Mouse (Mus musculus): ENCODE results near the gene Cog8.

The Cog8 gene

DNA sequence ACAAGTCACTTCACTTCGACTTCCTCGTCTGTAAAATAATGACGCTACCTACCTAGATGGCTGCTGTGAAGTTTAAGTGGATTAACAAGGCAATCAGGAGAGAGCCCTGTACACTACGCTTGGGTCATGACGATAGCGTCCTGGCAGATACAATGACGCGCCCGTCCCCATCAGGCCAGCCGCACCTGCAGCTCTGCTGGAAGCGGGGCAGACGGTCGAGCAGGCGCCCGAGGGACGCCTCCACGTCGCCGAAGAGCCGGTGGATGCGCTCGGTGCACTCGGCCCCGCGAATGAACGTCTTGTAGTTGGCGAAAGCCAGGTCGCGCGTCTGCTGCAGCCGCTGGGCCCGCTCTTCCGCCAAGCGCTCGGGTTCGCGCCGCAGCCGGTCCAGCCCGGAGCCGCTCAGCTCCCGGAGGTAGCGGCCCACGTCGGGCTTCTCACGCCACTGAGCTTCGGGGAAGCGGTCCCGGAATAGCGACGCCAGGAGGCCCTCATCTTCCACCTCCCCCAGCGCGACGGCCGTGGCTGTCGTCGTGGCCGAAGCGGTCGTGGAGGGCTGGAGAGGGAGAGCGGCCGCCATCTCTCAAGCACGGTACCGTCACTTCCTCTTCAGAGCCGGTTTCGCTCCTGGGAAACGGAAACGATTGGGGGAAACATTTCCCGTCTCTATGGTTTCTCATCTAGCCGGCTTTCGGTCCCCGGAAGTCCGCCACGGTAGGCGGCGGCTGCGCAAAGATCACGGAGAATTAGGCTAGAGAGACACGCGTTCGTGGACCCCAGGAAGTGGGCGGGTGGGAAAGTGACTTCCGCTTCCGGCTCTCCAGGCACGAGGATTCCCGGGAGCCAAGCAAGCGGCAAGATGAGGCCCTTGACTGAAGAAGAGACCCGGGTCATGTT, at the start of gene Cog8, which contains the start of gene Nip7:
Gene Cog8 (minus strand): TSS at position 614 of the 897 bp plus-strand sequence.
Gene Nip7 (plus strand): TSS at position 802 of the 897 bp plus-strand sequence.
- peak; percentile 95 to 96 for DNase-seq (ENCODE audit: low spot score in 2 of 2)

DNA sequence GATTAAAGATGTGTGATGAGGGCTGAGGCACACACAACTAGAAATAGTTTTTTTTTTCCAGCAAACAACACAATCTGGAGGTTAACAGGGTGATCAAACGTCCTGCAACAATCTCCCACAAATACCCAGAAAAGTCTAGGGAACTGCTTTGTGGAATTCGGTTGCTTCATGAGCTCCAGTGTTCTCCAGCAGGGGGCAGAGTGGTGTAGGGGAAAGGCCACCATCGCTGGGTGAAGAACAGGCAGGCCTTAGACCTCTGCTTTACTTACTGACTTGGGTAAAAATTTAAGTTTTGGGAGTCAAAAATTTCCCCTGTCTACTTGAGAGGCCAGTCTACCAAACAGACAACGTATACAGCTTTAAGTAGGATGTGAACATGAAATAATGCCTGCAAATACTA, 48.1 kb upstream of the Cog8 start:
- peak in 1 of 2 experiments; percentile 72 for DNase-seq (ENCODE audit: low spot score in 2 of 2)

DNA sequence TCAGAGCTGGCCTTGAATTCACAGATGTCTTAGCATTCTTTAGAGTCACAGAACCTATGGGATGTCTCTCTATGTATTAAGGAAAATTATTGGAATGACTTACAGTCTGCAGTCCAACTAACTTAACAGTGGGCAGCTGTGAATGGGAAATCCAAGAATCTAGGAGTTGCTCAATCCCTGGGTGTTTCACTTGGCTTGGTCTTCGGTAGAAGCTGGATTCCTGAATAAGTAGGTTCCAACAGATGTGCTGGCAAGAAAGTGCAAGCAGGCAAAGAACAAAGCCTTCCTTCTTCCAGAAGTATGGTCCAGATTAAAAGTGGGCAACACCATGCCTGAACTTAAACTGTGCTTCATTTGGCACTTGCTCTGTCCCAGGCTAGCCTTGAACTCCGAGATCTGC, 44.1 kb upstream of the Cog8 start:
- DNase-seq (ENCODE audit: low spot score in 2 of 2): no peak

DNA sequence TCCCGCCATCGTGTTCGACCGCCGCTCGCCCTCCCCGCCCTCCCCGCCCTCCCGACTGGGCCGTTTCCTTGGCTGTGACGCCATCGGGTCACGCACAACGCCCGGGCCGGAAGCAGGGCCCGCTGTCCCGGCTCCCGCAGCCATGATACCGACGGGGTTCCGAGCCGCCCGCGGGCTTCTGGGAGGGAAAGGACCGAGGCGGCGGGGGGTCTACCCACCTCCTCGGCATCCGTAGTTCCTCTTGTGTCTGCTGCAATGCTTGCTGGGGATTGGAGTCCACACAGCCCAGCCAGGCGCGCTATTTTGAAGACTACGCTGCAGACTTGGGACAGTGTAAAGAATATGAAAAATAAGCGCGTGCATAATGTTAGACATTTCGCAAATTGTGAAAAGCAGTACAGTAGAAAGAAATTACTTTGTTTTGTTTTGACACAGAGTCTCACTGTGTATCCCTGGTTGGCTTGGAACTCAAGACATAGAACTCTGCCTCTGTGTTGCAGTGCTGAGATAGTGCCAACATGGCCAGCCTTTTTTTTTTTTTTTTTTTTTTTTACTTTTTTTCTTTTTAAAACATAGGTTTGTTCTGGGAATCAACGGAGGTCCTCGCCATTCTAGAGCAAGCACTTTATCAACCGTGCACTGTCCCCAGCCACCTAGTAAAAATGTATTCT, 40.0 kb upstream of the Cog8 start, which contains the start of gene Terf2:
Gene Terf2 (minus strand): TSS at position 182 of the 671 bp plus-strand sequence.
- peak; percentile 92 to 93 for DNase-seq (ENCODE audit: low spot score in 2 of 2)

DNA sequence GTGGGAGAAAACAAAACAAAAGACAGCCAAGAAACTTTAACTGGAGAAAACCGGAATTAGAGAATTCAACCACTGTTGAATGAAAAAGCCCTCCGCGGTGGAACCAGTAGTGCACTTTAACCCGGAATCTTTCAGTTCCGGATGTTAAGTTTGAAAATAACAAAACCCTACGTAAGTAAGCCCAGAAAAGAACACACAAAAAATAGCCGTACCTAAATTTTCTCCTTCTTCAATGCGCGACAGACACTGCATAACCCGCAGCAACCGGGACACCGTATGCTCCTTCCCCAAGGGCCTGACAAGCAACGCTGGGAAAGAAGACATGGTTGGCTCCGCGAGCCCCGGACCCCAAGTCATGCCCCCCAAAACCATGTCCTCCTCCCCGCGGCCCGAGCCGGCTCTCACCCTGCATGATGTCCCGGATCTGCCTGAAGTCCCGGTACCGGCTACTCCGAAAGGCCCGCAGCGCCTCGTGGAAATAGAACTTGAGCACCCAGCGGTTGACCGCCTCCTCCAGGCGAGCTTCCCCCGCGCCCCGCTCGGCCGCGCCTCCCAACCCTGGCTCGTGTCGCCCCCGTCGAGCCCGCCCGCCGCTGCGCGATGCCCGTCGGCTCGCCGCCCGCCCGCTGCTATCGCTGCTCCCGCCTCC, 39.4 kb upstream of the Cog8 start:
- DNase-seq (ENCODE audit: low spot score in 2 of 2): no peak

DNA sequence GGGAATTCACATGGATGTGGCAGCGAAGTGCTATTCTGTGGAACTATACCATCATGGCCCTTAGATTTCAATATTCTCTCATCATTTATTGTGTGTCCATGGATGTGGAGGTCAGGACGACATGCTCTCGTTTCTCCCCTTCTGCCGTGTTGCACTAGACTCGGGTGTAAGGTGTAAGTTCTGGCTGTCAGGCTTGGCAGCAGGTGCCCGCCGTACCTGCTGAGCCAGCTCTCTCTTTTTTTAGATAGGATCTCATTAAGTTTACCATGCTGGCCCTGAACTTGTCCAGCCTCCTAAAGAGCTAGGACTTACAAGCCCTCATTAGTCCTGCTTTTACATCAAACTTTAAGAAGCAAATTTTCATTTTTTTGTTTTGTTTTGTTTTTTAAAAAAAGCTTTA, 34.0 kb upstream of the Cog8 start:
- DNase-seq (ENCODE audit: low spot score in 2 of 2): no peak

DNA sequence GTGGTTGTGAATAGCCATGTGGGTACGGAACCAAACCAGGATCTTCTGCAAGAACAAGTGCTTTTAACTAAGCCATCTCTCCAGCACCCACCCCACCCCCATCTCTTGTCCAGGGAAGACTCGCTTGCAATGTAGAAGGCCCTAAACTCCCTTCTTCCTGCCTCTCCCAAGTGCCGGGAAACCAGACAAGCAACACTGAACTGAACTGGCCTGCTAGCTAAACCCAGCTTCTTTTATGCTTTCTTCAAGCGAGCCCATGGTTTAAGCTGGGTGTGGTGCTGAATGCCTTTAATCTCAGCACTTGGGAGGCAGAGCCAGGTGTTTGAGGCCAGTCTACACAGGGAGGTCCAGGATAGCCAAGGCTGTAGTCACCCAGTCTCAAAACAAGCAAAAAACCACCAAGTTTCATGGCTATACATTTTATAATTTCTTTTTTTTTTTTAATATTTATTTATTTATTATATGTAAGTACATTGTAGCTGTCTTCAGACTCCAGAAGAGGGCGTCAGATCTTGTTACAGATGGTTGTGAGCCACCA, 32.1 kb upstream of the Cog8 start:
- DNase-seq (ENCODE audit: low spot score in 2 of 2): no peak

DNA sequence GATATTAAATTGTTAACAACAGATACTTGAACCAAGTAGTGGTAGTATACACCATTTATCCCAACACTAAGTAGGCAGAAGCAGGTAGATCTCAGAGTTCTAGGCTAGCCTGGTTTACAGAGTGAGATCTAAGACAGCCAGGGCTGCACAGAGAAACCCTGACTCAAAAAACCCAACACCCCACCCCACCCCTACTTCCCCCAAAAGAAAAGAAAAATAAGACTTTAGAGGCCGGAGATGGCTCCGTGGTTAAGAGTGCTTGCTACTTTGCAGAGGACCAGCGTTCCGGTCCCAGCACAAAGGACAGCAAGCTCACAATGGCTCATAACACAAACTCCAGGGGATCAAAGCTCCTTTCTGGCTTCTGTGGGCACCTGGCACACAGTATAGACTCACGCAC, 29.5 kb upstream of the Cog8 start:
- no peak for DNase-seq (ENCODE audit: low spot score in 2 of 2)

DNA sequence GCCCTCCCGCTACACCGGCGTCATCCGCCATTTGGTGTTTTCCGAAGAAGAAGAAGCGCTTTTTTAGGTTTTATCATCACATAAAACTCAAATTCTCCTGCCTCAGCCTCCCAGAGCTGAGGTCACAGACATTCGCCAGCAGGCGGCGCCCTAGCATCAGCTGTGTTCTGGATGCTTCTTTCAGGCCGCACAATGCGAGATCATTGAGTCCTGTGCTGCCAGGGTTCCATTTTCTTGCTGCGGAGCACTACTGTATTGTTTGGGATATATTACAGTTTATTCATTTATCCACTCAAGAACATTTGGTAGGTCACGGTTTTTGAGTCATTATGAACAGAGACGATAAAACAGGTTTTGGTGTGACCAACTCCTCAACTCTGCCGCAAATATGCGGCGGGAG, 28.9 kb upstream of the Cog8 start:
- DNase-seq (ENCODE audit: low spot score in 2 of 2): no peak

DNA sequence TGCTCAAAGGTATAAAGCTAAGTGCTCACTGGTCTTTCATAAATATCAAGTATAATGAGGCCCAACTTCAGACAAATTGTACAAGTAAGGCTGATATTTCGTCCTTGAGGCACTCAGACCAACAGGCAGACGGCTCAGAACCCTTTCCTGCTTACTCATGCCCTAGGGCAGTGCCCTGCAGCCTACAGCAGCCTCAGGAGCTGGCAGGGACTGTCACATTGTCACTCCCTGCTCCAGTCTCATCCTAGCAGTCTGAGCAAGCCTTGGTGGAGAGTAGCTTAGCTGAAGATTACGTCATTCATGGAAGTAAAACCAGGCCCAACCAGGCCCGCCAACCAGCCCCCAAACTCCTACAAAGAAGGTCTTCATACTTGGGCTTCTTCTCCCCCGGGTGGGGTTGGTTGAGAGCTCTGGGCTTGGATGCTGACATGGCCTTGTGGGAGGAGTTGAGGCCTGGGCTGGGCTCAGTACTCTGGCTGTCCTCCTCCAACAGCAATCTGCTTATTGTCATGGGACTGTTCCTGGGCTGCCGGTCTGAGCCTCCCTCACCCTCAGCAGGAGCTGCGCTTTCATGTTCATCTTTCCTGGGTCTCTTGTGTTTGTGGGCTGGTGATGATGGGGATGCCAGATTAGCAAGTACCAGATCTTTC, 19.9 kb upstream of the Cog8 start:
- DNase-seq (ENCODE audit: low spot score in 2 of 2): no peak

DNA sequence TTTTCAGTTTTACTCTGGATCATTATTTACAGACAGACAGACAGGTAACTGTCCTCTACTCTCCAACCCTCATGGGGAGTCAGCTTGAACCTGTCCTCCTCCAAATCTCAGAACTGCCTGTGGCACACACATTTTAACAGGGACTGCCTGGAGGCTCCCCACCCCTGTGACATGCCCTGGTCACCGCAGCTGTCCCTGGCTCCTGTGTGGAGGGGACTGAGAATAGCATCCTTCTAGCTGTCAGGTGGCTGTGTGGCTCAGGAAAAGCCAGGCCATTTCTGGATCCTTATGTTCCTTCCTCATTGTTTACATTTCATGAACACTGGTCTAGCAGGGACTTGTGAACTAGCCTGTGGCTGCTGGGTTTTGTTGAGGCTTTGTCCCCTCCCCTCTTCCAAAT, 17.6 kb upstream of the Cog8 start:
- DNase-seq (ENCODE audit: low spot score in 2 of 2): no peak

DNA sequence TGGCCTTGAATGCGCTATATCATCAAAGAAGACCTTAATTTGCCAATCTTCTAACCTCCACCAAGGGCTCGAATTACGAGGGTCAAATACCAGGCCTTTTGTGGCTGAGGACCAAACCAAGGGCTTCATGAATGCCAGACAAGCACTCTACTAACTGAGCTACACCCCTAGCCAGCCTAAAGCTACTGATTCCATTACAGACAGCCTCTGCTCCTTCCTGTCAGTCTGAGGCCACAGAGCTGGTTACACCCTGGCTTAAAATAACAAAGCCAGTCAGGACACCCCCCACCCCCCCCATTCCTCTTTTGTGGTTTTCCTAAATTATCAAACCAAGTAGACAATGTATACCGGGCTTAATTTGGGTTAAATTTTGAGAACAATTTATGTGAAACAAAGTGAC, 17.2 kb upstream of the Cog8 start:
- DNase-seq (ENCODE audit: low spot score in 2 of 2): no peak

DNA sequence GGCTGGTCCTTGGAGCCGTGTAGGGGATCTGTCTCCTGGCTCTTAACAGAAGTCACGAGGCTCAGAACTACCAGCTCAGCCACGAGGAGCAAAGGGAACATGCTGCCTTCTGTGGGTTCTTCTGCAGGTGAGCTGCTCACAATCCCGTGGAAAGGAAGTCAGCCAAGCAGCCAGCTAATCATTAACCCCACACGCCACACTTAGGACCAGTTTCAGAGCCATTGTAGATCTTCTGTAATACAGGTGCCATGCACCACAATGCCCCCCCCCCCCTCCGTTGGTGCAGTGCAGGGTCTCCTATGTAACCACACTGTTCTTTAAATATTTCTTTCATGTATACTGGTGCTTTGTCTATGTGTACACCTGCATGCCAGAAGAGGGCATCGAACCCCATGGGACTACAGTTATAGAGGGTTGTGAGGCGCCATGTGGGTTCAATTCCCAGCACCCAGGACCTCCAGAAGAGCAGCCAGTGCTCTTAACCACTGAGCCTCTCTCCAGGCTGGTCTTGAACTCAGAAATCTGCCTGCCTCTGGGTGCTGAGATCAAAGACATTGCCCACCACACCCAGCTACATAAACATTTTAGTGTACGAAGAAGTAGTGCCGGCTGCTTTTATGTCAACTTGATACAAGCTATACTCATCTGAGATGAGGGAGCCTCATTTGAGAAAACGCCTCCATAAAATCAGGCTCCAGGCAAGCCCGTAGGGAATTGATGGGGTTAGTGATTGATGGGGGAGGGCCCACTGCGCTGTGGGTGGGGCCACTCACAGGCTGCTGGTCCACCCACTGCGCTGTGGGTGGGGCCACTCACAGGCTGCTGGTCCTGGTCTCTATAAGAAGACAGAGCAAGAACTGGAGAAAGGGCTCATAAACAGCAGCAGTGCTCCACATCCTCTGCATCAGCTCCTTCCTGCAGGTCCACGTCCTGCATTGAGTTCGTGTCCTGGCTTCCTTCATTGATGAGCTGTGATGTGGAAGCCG, 9.3 kb upstream of the Cog8 start, which contains the start of gene Tmed6:
Gene Tmed6 (minus strand): TSS at position 134 of the 986 bp plus-strand sequence.
- DNase-seq (ENCODE audit: low spot score in 2 of 2): no peak

DNA sequence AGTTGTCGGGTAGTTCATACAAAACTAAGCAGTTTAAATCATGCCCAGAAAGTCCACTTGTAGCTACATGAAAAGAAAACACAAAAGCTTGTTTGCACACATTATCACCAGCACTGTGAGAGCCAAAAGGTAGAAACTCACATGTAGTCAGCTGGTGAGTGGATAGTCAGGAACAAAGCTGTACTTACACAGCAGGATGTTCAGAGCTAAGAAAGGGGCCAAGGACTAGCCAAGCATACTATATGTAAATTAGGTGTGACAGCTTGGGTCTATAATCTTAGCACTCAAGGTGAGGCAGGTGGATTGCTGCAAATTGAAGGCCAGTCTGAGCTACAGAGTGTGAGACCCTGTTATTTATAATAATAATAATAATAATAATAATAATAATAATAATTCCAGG, 6.1 kb upstream of the Cog8 start:
- DNase-seq (ENCODE audit: low spot score in 2 of 2): no peak

DNA sequence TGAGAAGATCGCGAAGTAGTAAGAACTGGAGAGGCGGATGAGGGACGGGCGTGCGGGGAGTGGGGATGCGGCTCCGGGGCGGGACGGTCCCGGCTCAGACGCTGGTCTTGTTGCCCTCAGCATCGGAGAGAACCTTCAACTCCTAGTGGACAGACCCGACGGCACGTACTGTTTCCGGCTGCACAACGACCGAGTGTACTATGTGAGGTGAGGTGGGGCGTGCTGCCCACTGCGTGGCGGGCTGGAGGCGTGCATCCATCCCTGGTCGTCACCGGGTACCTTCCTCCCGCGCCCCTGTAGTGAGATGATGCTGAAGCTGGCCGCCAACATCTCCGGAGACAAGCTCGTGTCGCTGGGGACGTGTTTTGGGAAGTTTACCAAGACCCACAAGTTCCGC, 482 bp upstream of the Cog8 start:
- no peak for DNase-seq (ENCODE audit: low spot score in 2 of 2)

DNA sequence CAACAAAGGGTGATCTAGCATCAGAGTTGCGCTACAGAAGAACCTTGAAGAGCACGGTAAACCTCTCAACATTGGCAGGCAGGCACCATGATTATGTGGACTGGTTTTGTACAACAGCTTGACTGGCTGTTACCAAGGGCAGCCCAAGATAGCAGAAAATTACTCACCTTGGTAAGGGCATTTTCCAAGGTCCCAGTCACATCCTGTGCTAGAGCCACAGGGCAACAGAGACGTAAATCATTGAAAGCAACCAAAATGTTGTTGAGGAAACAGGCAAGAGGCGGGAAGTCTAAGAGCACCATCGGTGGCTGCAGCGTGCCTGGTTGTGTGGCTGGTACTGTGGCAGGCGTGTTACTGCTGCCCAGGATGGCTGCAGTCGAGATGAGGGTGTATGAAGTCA, 4.4 kb downstream of the Cog8 start:
- no peak for DNase-seq (ENCODE audit: low spot score in 2 of 2)

DNA sequence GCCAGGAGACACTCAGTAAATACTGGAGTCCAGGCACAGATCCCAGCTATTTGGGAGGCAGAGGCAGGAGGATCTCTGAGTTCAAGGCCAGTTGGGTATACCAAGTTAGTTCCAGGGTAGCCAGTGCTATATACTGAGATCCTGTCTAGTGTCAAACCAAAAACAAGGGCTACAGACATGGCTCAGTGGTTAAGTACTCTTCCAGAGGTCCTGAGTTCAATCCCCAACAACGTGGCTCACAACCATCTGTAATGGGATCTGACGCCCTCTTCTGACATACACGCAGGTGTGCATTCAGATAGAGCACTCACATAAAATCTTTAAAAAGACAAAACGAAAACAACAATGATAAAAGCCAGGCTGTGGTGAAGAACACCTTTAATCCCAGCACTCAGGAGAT, 7.0 kb downstream of the Cog8 start:
- DNase-seq (ENCODE audit: low spot score in 2 of 2): no peak

DNA sequence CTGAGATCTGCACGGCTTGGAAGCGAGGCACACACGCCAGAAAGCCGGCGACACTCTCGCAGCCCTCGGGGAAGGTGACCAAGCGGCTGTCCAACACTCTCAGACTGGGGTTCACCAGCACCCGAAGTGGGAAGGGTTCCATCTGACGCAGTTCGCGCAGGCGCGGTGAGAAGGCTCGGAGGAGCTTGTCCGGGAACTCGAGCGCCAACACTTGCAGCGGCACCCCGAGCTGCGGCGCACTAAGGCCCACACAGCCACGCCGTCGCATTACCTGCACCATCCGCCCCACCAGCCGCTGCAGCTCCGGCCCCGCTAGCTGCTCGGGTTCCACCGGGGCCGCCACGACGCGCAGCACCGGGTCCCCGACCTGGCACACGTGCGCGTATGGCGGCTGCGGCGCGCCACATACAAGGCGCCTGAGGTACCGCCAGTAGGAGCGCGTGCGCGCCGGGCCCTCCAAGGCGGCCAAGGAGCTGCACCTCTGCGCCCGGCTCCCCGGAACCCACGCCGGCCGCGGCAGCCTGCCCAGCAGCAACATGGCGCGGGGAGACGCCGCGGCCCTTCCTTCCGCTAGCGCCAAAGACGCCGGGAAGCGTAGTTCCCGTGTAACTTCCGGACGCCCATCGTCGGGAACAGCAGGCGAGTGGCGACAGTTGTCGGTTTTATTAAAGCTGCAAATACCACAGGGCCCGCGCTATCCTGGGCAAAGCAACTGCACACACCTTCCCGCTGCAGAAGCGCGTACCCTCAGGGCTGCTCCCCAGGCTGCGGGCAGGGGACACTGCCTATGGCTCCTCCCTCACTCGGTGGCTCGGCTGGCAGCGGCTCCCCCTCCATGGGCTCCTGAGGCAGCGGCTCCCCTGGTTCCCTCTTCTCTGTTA, 8.2 kb downstream of the Cog8 start, which contains the start of gene Pdf:
Gene Pdf (minus strand): TSS at position 554 of the 881 bp plus-strand sequence.
- DNase-seq (ENCODE audit: low spot score in 2 of 2): peak; percentile 72 to 75

DNA sequence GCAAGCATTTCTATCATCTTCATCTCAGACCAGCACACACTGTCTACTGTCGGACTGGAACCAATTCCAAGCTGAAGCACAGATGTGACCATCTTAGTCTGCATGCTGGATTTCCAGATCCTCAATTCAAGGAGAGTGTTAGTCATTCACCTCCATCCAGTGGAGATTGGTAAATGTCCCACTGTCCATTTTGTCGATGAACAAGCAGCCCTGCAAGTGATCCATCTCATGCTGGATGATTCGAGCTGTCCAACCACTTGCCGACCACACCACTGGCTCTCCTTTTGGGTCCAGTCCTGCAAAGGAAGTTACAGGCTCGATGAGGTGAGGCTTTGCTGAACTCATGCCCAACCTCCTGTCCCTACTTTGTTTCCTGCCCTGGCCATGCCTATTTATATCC, 9.5 kb downstream of the Cog8 start:
- no peak for DNase-seq (ENCODE audit: low spot score in 2 of 2)
